Mouse (Mus musculus): ENCODE data around the gene Mef2a. TPM values are rescaled to one million over a fixed set of nuclear protein-coding genes. Genes with fewer than 3 reads are reported as not detected.

Gene Mef2a
- total RNA-seq, 1 experiment from 2014 or later, result 57.1 TPM

DNA sequence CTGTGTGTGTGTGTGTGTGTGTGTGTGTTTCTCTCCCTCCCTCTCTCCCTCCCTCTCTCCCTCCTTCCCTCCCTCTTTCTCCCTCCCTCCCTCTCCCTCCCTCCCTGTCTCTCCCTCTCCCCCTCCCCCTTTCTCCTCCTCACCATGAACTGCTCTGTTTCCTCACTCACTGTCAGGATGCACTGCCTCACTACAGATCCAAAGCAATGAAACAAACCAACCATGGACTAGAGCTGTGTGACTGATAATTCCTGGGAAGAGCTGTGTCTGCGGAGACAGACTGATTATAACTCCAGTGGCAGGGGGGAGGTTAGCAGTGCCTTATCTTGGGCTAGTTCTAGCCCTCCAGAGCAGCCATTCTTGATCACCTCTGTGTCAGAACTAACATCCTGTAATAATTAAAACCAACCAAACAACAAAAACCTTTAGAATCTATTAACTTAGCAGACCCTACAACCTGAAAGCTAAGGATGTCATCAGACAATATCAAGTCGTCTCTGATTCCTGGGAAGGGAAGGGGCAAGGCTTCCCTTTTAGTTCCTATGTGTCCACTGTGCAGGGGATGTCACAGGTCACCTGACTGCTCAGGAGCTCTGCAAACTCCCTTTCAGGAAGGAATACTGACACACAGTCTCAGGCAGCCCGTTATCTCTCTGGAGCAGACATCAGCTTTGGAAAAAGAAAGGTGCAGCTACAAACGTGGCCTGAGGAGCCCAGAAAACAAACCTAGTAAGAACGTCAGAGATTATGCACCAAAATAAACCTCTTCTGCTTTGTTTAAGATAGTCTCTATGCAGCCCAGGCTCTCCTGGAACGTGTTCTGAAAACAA is 162.4 kb downstream of the Mef2a start:
- no peak for DNase-seq

DNA sequence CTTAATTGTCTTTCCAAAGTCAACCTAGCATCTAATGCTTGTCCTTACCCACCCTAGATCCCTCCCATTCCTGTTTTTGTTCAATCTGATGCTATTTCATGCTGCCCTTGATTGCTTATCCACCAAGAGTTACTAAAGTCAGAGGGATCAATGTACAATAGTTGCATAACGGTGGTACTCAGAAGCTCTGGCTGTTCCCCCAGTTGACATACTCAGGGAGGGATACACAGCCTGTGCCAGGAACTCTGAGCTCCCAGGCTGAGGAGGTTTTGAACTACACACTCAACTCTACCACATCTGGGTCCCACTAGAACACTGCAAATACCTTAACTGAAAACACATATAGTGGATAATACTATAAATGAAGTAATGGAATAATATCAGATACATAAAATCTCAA is 164.3 kb downstream of the Mef2a start:
- no peak for DNase-seq

DNA sequence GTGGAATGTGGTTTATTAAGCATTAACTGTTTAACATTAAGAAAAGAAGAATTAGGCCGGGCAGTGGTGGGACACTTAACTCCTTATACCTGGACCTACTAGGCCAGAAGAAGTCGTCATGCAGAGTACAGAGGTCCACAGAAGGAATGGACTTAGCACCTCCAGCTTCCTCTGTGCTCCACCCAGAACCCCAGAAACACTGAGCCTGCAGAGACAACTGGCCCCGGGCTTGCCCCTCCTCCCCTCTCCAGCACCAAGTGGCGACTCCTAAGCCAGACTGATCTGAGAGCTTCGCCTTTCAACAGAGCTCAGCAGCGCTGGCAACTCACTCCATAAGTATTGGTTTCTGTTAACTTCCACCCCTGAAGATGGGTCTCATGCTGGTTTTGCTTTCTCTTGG is 165.0 kb downstream of the Mef2a start:
- no peak for DNase-seq

DNA sequence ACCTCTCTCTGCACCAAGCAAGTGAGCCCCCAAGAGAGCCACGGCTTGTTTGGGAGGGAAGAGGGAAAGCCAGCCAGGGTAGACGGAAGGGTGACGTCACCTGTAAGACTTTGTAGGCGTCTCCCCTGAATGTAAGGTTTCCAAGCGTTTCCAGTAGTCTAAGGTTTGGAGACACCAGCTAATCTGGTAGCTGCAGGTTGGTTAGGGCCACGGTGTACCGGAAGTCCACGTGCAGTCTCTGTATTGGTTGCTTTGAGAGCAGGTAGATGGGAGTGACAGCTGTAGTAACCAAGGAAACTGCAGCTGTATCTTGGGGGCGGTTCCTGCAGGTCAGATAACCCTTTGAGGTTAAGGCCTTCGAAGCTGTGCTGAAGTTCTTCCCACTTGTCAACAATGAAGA is 166.2 kb downstream of the Mef2a start:
- no peak for DNase-seq

DNA sequence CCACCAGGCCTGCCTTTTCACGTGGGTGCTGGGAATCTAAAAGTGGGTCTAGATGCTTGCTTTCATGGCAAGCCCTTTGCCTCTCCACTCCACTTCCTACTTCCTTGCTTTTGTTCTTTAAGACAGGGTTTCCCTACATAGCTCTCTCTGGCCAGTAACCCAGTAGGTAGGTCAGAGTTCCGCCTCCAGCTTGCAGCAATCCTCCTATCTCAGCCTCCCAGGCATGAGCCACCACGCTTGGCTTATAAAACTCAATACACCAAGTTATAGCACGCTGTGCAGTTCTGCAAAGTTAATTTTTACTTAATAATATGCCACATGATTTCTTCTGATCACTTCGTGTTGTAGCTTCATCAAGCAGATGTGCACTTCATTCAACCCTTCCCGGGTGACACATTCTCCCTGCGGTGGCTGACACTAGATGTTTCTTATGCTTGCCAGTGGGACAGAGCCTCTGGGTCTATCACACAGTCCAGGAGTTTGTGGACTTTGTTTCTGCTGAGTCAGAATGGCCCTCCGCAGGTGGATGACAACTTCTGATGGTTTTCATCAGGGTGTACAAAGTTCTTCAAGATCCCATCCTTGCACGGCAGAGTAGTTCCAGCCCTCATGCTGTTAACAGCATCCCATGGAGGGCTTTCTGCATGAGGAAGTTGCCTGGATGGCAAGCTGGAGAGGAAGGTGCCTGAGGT is 166.8 kb downstream of the Mef2a start:
- no peak for DNase-seq

DNA sequence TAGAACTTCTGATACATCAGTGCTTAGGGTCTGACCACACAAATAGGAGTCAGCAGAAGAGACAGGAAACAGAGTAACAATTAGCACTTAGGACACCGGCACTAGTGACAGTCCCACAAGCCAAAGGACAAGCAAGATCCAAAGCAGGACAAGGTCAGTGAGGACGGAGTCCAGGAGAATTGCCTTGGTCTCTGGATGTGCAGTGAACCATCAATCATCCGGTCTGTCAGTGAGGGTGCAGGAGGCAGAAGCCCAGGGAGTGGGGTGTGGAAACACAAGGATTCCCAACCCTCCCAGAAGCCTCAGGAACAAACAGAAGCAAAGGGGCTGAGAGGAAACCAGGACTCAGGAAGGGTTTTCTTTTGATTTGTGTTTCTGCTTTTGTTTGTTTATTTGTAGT is 169.0 kb downstream of the Mef2a start:
- no peak for DNase-seq

DNA sequence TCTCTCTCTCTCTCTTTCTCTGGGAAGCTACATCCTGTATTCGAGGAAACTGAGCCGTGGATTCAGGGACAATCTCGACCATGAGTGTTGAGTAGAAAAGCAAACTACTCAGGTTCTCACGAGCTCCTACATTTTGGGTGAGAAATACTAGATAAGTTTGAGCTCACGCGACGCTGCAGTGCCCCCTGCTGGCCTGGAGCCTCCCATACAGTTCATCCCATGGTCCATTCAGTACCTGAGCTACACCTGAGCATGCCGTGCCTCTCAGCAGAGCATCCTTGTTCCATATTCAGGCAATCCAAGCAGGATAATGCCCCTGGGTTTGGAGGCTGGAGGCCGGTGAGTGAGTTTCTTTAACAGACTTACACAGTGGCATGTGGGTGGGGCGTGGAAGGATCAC is 173.2 kb downstream of the Mef2a start:
- DNase-seq, result peak; percentile 81

DNA sequence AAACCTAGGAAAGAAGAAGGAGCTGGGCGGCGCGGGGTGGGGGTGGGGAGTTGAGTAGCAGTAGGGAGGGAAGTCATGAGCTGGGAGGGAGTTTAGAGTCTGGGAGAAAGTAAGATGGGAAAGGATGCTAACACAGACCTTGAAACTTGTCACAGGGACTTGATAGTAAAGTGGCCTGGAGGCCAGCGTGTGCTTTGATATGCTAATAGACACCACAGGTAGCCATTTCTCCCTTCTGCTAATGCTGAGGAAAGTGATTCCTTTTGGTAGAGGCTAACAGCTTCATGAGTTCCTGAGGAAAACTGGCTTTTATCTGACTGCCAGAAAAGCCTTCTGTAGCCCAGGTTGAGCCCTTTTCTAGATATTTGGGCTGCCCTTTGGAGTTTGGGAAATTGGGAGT is 188.9 kb downstream of the Mef2a start:
- DNase-seq, result no peak

Other genes with a start within 250 kb of the Mef2a start
- 11.8 and 13.4 TPM in 2 replicates for gene Lysmd4, start 150.3 kb downstream of the Mef2a start, total RNA-seq (2021)